In genomic region chr16:58354551-58354950, GRCm38 (mm10) we compare ENCODE assay signal across 11 mouse cellular contexts. TPM values are rescaled to one million over a fixed set of nuclear protein-coding genes. Genes with fewer than 3 reads are reported as not detected.
DNase-seq lines count a peak whose midpoint lies in the region; ATAC-seq and TF ChIP-seq lines count a peak whose summit lies in the region.
"Had no signal": no experiment of that assay in that cellular context is flagged by ENCODE, and none has a peak within 500 bp of the region (broad histone marks: within the 10 kb centered on the region; RNA-seq: fewer than 3 reads in every experiment).

No protein-coding gene starts in this region.

- H3K27ac ChIP-seq in heart, embryonic 11.5 days (ENCODE audit: low read depth, low read length) = no peak overlapping the region
- H3K27ac ChIP-seq in gastrocnemius, adult 2 months = 0 out of 2 replicates have a peak overlapping the region, but pooled peaks have one; percentile 4
- no peak overlapping the region for H3K27ac ChIP-seq in midbrain, embryonic 10.5 days (replicated peaks)
- H3K27ac ChIP-seq in hindbrain, embryonic 11.5 days (ENCODE audit: low read depth, low read length) = no peak overlapping the region
- H3K27ac ChIP-seq: heart, embryonic 15.5 days; kidney, postnatal 0 days; lung, embryonic 15.5 days had no signal

- no peaks in the 10 kb centered on the region for H3K27me3 ChIP-seq in heart, embryonic 11.5 days (ENCODE audit: control insufficient read depth, insufficient read depth, low read length)
- H3K27me3 ChIP-seq in midbrain, embryonic 10.5 days (ENCODE audit: low read depth, poor library complexity, severe bottlenecking) = no peaks in the 10 kb centered on the region
- no peaks in the 10 kb centered on the region for H3K27me3 ChIP-seq in hindbrain, embryonic 11.5 days (ENCODE audit: control insufficient read depth, insufficient read depth, low read length)
- H3K27me3 ChIP-seq: heart, embryonic 15.5 days; lung, embryonic 15.5 days had no signal

- peak; percentile 36 to 49 for DNase-seq in heart, adult 18-20 months
- peak; percentile 33 for DNase-seq in left cerebral cortex, postnatal 4 days
- DNase-seq in left cerebral cortex, postnatal 25 days (ENCODE audit: low spot score in 2 of 2) = no peak
- DNase-seq in gastrocnemius, adult 2 months = peak; percentile 78
- DNase-seq in lung, postnatal 36 days = peak; percentile 14
- DNase-seq in midbrain, embryonic 10.5 days (ENCODE audit: low spot score) = no peak
- no peak for DNase-seq in hindbrain, embryonic 11.5 days (ENCODE audit: low spot score)

- no peaks in the 10 kb centered on the region for H3K9me3 ChIP-seq in heart, embryonic 11.5 days (replicated peaks; ENCODE audit: control insufficient read depth, low read length)
- H3K9me3 ChIP-seq in midbrain, embryonic 10.5 days (replicated peaks) = no peaks in the 10 kb centered on the region
- H3K9me3 ChIP-seq in hindbrain, embryonic 11.5 days (ENCODE audit: control insufficient read depth, low read length) = no peaks in the 10 kb centered on the region
- H3K9me3 ChIP-seq: heart, embryonic 15.5 days; lung, embryonic 15.5 days had no signal

- intact Hi-C loops in left cerebral cortex, postnatal 4 days (cut with DNase I) = no loop called here
- intact Hi-C loops in left cerebral cortex, postnatal 25 days (cut with DNase I) = no loop called here
- intact Hi-C loops in gastrocnemius, adult 2 months (cut with DNase I) = no loop called here

- TF ChIP-seq CTCF in gastrocnemius, adult 2 months (IDR thresholded peaks at IDR 0.05) = no peak

- H3K4me3 ChIP-seq in heart, embryonic 11.5 days (ENCODE audit: low read depth, low read length) = no peak overlapping the region
- H3K4me3 ChIP-seq in gastrocnemius, adult 2 months = no peak overlapping the region
- H3K4me3 ChIP-seq in midbrain, embryonic 10.5 days = no peak overlapping the region
- H3K4me3 ChIP-seq in hindbrain, embryonic 11.5 days (ENCODE audit: low read depth, low read length) = no peak overlapping the region
- H3K4me3 ChIP-seq: heart, embryonic 15.5 days; lung, embryonic 15.5 days had no signal

- H3K9ac ChIP-seq in heart, embryonic 11.5 days (ENCODE audit: low read depth, low read length) = no peak overlapping the region
- no peak overlapping the region for H3K9ac ChIP-seq in hindbrain, embryonic 11.5 days (ENCODE audit: low read depth, low read length)
- H3K9ac ChIP-seq: heart, embryonic 15.5 days; lung, embryonic 15.5 days had no signal

- H3K36me3 ChIP-seq in heart, embryonic 11.5 days (ENCODE audit: control insufficient read depth, insufficient read depth, low read length) = no peaks in the 10 kb centered on the region
- H3K36me3 ChIP-seq in midbrain, embryonic 10.5 days = no peaks in the 10 kb centered on the region
- H3K36me3 ChIP-seq in hindbrain, embryonic 11.5 days (ENCODE audit: control insufficient read depth, insufficient read depth, low read length) = no peaks in the 10 kb centered on the region
- H3K36me3 ChIP-seq: heart, embryonic 15.5 days; lung, embryonic 15.5 days had no signal

- WGBS in heart, embryonic 11.5 days (ENCODE audit: insufficient replicate concordance) = 60% methylated on average over 6 of the region's 6 CpGs
- 74% methylated on average over 6 of the region's 6 CpGs for WGBS in midbrain, embryonic 10.5 days
- 71% methylated on average over 6 of the region's 6 CpGs for WGBS in hindbrain, embryonic 11.5 days

- H3K4me1 ChIP-seq in heart, embryonic 11.5 days (ENCODE audit: control insufficient read depth, insufficient read depth, low read length) = peaks cover 3% of the 10 kb centered on the region
- H3K4me1 ChIP-seq in midbrain, embryonic 10.5 days = no peaks in the 10 kb centered on the region
- H3K4me1 ChIP-seq in hindbrain, embryonic 11.5 days (replicated peaks; ENCODE audit: control insufficient read depth, insufficient read depth, low read length) = no peaks in the 10 kb centered on the region

- H3K4me2 ChIP-seq in heart, embryonic 11.5 days = no peak overlapping the region
- no peak overlapping the region for H3K4me2 ChIP-seq in hindbrain, embryonic 11.5 days (replicated peaks; ENCODE audit: low read depth, low read length)
- H3K4me2 ChIP-seq: heart, embryonic 15.5 days; lung, embryonic 15.5 days had no signal

- ATAC-seq in heart, embryonic 11.5 days (replicated peaks; ENCODE audit: insufficient number of reproducible peaks, low FRiP score, low TSS enrichment) = no peak
- ATAC-seq in hindbrain, embryonic 11.5 days (ENCODE audit: low FRiP score) = no peak

RNA-seq across cellular contexts. Expression of gene Dcbld2, which starts 53.7 kb away (rescaled TPM):
- 10 to 100 TPM; 11.1 to 14.8 TPM for total RNA-seq in heart, adult 18-20 months (2021)
- 19.0 and 19.6 TPM in 2 replicates for polyA plus RNA-seq in heart, embryonic 11.5 days (2014; fragmentation: Nextera tagmentation; extraction: Ambion mirVana)
- total RNA-seq in left cerebral cortex, postnatal 4 days (2021) = 10 to 100 TPM; 33.5 to 37.1 TPM
- total RNA-seq in left cerebral cortex, postnatal 25 days (2021) = 10 to 100 TPM; 24.7 to 26.8 TPM
- total RNA-seq in gastrocnemius, adult 2 months (2021) = 1 to 10 TPM; 4.0 to 6.3 TPM
- polyA plus RNA-seq in midbrain, embryonic 10.5 days (2016; fragmentation: Nextera tagmentation; extraction: Ambion mirVana) = 6.5 and 7.5 TPM in 2 replicates
- polyA plus RNA-seq in hindbrain, embryonic 11.5 days (2014; fragmentation: Nextera tagmentation; extraction: Ambion mirVana) = 14.0 and 16.7 TPM in 2 replicates

Comparison
In these comparisons a context has a peak if more than half of its experiments do, and no peak if none do; other contexts are left out.
1. DNase-seq: peak in heart, adult 18-20 months (2 of 2), left cerebral cortex, postnatal 4 days (single experiment), gastrocnemius, adult 2 months (single experiment) and lung, postnatal 36 days (single experiment); none in left cerebral cortex, postnatal 25 days (0 of 2), midbrain, embryonic 10.5 days (single experiment) and hindbrain, embryonic 11.5 days (single experiment).